Mouse (Mus musculus): Measurements from ENCODE around the gene Zc3hav1l.

GRCm38 (mm10) chr6:38244806-38245205 is 54.3 kb downstream of the Zc3hav1l start:
- no peak for TF ChIP-seq POLR2A (IDR thresholded peaks at IDR 0.05; ENCODE audit: borderline replicate concordance, low read depth, low read length)
- no peak for TF ChIP-seq CTCF (IDR thresholded peaks at IDR 0.05; ENCODE audit: low read depth, low read length)

All from bone marrow macrophage, adult 2 months (primary cell).